Mouse (Mus musculus) neural tube, embryonic 12.5 days (tissue): ENCODE data around the gene Slc25a34. TPM values are rescaled to one million over a fixed set of nuclear protein-coding genes. Genes with fewer than 3 reads are reported as not detected.

Experiments
- ATAC-seq: fragments of 200-750 bp; cut with Nextera tagmentation; 2 replicates; pipeline ENCODE4 v1.8.0; 2017; ENCODE audit warnings: low read depth, mild to moderate bottlenecking, moderate TSS enrichment, moderate library complexity; ENCODE audit not compliant: low FRiP score
- H3K27ac ChIP-seq: fragments of 300-500 bp; sonication (generic); 2 replicates; pipeline ENCODE4 v1.5.1; 2016
- H3K27me3 ChIP-seq: fragments of 300-500 bp; sonication (generic); replicated peaks from 2 replicates; pipeline ENCODE4 v1.6.1; 2016; ENCODE audit warnings: mild to moderate bottlenecking
- H3K36me3 ChIP-seq: fragments of 300-500 bp; sonication (generic); 2 replicates; pipeline ENCODE4 v1.6.1; 2016; ENCODE audit warnings: mild to moderate bottlenecking
- H3K4me1 ChIP-seq: fragments of 300-500 bp; sonication (generic); 2 replicates; pipeline ENCODE4 v1.6.1; 2016
- H3K4me2 ChIP-seq: fragments of 300-500 bp; sonication (generic); replicated peaks from 2 replicates; pipeline ENCODE4 v1.6.1; 2016; ENCODE audit warnings: mild to moderate bottlenecking
- H3K4me3 ChIP-seq: fragments of 300-500 bp; sonication (generic); 2 replicates; pipeline ENCODE4 v1.5.1; 2016
- H3K9ac ChIP-seq: fragments of 300-500 bp; sonication (generic); 2 replicates; pipeline ENCODE4 v1.6.1; 2016; ENCODE audit warnings: mild to moderate bottlenecking
- H3K9me3 ChIP-seq: fragments of 300-500 bp; sonication (generic); 2 replicates; pipeline ENCODE4 v1.6.1; 2016; ENCODE audit warnings: mild to moderate bottlenecking
- WGBS: fragments of 180-500 bp; shearing (Covaris S2); methylation state at CpG from one replicate; pipeline ENCODE4 v1.1.7; 2016; 5-methylcytosine and 5-hydroxymethylcytosine counted together
- polyA plus RNA-seq: library from polyadenylated mRNA; unstranded; fragments of >200 nt; fragmentation: Nextera tagmentation; extraction: Ambion mirVana; gene quantifications from 2 replicates; pipeline ENCODE4 v1.2.1, GENCODE M21; 2016

Slc25a34 gene
- polyA plus RNA-seq, 1 experiment from 2014 or later: not detected

DNA sequence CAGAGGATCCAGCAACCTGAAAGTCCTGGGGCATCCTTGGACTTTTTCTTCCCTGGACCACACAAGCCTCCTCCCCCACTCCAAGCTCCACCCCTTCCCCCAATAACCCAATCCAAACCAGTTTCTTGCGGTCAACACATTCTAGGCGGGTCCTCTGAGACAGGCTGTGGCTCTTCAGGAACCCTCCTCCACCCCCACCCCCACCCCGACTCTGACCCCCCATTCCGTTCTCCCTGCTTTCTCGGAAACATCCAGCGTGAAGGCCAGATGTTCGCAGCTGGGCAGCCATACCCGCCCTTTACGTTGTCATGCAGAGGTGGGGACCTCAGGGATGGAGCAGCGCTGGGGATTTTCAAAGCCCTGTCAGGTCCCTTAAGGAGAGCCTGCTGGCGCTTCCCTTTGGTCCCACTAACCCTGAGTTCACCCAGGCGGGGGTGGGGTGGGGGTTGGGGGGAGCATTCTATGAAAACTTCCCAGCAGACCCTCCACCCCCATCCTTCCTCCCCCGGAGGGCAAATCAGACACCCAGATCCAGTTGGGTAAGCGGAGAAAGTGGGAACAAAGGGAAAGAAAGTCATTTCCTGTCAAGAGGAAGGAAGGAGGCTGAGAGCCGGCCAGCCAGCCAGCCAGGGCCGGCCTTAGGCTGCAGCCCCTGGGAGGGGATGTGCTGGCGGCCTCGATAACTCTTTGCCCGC lies 25.3 kb downstream of the Slc25a34 start:
- H3K4me2 ChIP-seq: peak overlapping the region; percentile 90
- peak overlapping the region; percentile 76 for H3K9ac ChIP-seq
- no peaks in the 10 kb centered on the region for H3K9me3 ChIP-seq
- WGBS: under 1% methylated on average over 19 of the region's 19 CpGs
- peaks cover 21% of the 10 kb centered on the region for H3K4me1 ChIP-seq
- no peak overlapping the region for H3K27ac ChIP-seq
- H3K4me3 ChIP-seq: peak overlapping the region; percentile 52
- no peaks in the 10 kb centered on the region for H3K36me3 ChIP-seq
- H3K27me3 ChIP-seq: peaks cover 13% of the 10 kb centered on the region
- ATAC-seq: no peak; the same call in 1 of the 2 replicates

GRCm38 (mm10) chr4:141596700-141597328 lies 26.8 kb downstream of the Slc25a34 start:
- H3K27ac ChIP-seq: no peak overlapping the region
- no peak overlapping the region for H3K9ac ChIP-seq
- H3K27me3 ChIP-seq: peaks cover 13% of the 10 kb centered on the region
- no peaks in the 10 kb centered on the region for H3K9me3 ChIP-seq
- ATAC-seq: no peak
- H3K36me3 ChIP-seq: 0 out of 2 replicates have a peak, but pooled peaks cover 4% of the 10 kb centered on the region
- no peak overlapping the region for H3K4me3 ChIP-seq
- WGBS: 86% methylated on average over 8 of the region's 8 CpGs
- peaks cover 21% of the 10 kb centered on the region for H3K4me1 ChIP-seq
- H3K4me2 ChIP-seq: no peak overlapping the region

DNA sequence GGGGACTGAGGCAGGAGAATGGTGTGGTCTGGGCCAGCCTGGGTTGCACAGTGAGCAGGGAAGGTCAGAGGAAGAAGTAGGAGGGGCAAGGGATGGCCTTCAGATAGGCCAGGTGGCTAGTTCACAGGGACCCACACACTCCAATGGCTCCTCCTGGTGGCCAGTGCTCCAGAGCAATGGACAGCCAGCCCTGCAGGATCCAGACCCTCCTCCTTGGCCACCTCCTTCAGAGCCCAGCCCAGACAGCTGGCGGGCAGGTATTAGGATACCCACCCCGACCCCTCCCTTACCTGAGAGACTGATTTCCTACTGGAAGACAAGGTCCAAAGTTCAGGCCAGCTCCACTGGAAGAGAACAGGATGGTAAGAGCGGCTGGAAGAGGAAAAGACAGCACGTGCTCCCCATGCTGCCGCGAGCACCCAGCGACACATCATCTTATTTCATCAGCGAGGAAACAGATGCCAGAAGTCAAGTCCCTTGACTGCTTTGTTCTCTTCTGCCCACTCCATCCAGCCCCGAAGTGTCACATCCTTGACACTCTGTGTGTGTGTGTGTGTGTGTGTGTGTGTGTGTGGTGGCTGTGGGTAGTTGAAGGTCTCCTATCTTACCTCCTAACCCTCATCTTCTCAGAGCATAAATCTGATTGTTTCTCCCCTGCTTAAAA lies 27.9 kb downstream of the Slc25a34 start:
- WGBS: 85% methylated on average over 9 of the region's 9 CpGs
- Histone ChIP-seq H3K27me3 (peaks cover 13% of the 10 kb centered on the region), H3K4me3 (no peak overlapping the region), H3K4me1 (peaks cover 21% of the 10 kb centered on the region), H3K36me3 (0 out of 2 replicates have a peak, but pooled peaks cover 4% of the 10 kb centered on the region), H3K9me3 (no peaks in the 10 kb centered on the region), H3K4me2 (no peak overlapping the region), H3K27ac (no peak overlapping the region), H3K9ac (no peak overlapping the region)
- no peak for ATAC-seq

DNA sequence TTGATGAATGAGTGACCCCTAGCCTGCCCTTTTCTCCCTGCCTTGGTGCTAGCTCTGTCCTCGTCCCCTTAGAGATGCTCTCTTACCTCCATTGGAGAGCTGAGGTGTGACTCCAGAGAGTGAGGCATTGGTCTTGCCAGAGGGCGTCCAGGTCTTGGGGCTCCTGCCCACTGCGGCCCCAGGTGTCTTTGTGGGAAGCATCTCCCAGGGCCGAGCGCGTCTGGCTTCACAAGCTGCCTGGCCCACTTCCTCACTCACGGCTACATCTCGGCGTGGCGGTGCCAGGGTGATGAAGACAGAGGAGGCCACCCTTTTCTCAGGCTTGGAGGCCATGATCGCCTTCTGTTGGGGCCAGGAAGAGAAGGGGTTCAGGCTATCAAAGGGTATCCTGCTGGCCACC lies 28.5 kb downstream of the Slc25a34 start:
- 0 out of 2 replicates have a peak, but pooled peaks cover 4% of the 10 kb centered on the region for H3K36me3 ChIP-seq
- WGBS: 93% methylated on average over 11 of the region's 11 CpGs
- H3K9ac ChIP-seq: no peak overlapping the region
- ATAC-seq: no peak
- no peak overlapping the region for H3K4me2 ChIP-seq
- no peak overlapping the region for H3K4me3 ChIP-seq
- no peak overlapping the region for H3K27ac ChIP-seq
- H3K27me3 ChIP-seq: peaks cover 7% of the 10 kb centered on the region
- H3K9me3 ChIP-seq: no peaks in the 10 kb centered on the region
- H3K4me1 ChIP-seq: peaks cover 21% of the 10 kb centered on the region

DNA sequence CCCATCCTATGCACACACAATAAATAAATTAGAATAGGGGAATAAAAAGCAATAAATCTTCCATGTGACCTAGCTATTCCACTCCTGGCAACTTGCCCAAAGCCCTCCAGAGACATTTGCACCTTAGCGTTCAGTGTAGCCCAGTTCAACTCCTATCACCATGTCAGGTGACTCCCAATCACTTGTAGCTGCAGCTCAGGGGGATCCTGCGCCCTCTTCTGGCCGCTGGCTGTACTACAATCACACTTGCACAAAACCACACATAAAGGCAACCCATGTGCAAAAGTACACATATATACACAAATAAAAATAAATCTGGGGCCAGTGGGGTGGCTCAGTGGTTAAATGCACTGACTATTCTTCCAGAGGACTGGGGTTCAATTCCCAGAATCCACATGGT lies 32.1 kb downstream of the Slc25a34 start:
- Histone ChIP-seq H3K4me3 (no peak overlapping the region), H3K4me1 (no peaks in the 10 kb centered on the region), H3K4me2 (no peak overlapping the region), H3K9me3 (no peaks in the 10 kb centered on the region), H3K27me3 (no peaks in the 10 kb centered on the region), H3K27ac (no peak overlapping the region), H3K9ac (no peak overlapping the region), H3K36me3 (peaks cover 9% of the 10 kb centered on the region; the same call in 1 of the 2 replicates)
- 34% methylated on average over 3 of the region's 3 CpGs for WGBS
- no peak for ATAC-seq

DNA sequence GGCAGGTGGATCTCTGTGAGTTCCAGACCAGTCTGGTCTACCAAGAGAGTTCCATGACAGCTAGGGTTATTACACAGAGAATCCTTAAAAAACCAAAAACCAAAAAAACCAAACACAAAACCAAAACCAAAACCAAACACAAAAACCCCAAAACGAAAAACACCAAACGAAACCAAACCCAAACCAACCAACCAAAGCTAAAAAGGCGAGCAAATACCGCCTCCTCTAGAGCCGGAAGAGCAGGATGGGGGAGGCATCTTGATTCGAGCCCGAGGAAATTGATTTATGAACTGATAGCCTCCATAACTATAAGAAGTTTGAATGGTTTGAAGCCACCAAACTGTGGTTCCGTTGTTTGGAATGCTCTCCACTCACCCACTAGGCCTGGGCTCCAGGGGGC lies 39.7 kb downstream of the Slc25a34 start:
- Histone ChIP-seq H3K4me1 (no peaks in the 10 kb centered on the region), H3K9me3 (no peaks in the 10 kb centered on the region), H3K27ac (no peak overlapping the region), H3K4me2 (no peak overlapping the region), H3K4me3 (no peak overlapping the region), H3K9ac (no peak overlapping the region), H3K36me3 (peaks cover 10% of the 10 kb centered on the region), H3K27me3 (no peaks in the 10 kb centered on the region)
- no peak for ATAC-seq
- 92% methylated on average over 8 of the region's 8 CpGs for WGBS

DNA sequence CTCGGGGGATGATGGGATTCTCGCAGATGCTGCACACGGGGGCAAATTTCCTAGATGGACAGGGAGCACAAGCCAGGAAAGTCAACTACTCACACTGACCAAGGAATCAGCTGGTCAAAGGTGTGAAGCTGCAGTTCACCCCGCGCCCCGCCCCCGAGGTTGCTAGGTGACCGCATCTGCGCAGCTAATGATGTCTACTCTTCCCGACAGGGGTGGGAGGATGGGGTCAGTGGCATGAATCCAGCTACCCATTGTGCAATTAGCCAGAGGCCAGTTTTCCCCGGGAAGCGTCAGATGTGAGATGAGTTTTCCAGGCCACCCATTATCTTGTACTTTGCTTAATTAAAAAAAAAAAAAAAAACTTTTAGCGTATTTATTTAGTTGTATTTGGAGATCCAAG lies 42.6 kb downstream of the Slc25a34 start:
- no peak overlapping the region for H3K4me2 ChIP-seq
- H3K4me3 ChIP-seq: no peak overlapping the region
- no peaks in the 10 kb centered on the region for H3K4me1 ChIP-seq
- H3K9me3 ChIP-seq: no peaks in the 10 kb centered on the region
- ATAC-seq: no peak
- no peak overlapping the region for H3K27ac ChIP-seq
- H3K9ac ChIP-seq: no peak overlapping the region
- peaks cover 14% of the 10 kb centered on the region for H3K36me3 ChIP-seq
- H3K27me3 ChIP-seq: no peaks in the 10 kb centered on the region
- WGBS: 85% methylated on average over 13 of the region's 13 CpGs

DNA sequence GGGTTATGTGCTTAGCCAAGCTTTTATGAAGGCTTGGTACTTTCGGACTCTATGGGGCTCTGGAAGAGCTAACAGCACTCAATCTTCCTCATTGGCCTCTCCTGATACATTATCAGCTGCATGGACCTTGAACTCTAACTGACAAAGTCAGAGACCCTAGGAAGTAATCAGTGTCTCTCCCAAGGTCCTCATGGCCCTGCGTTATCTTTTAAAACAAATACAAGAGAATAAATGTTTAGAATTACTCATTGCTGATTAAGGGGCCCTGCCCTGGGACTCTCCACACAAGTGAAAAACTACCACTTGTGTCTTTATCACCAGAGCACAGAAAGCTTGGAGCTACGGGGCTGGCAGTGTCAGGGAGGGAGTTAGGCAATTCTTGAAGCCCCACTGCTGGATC lies 44.8 kb downstream of the Slc25a34 start:
- no peak for ATAC-seq
- Histone ChIP-seq H3K27ac (no peak overlapping the region), H3K9me3 (no peaks in the 10 kb centered on the region), H3K9ac (no peak overlapping the region), H3K4me1 (no peaks in the 10 kb centered on the region), H3K4me2 (no peak overlapping the region), H3K27me3 (no peaks in the 10 kb centered on the region), H3K4me3 (no peak overlapping the region), H3K36me3 (peaks cover 9% of the 10 kb centered on the region; the same call in 1 of the 2 replicates)
- WGBS: 85% methylated on average over 3 of the region's 3 CpGs

GRCm38 (mm10) chr4:141576877-141577276 lies 46.7 kb downstream of the Slc25a34 start:
- Histone ChIP-seq H3K27me3 (no peaks in the 10 kb centered on the region), H3K27ac (no peak overlapping the region), H3K9me3 (no peaks in the 10 kb centered on the region), H3K4me2 (no peak overlapping the region), H3K9ac (no peak overlapping the region), H3K36me3 (peaks cover 9% of the 10 kb centered on the region; the same call in 1 of the 2 replicates), H3K4me1 (no peaks in the 10 kb centered on the region), H3K4me3 (no peak overlapping the region)
- 96% methylated on average over 7 of the region's 7 CpGs for WGBS
- no peak for ATAC-seq

DNA sequence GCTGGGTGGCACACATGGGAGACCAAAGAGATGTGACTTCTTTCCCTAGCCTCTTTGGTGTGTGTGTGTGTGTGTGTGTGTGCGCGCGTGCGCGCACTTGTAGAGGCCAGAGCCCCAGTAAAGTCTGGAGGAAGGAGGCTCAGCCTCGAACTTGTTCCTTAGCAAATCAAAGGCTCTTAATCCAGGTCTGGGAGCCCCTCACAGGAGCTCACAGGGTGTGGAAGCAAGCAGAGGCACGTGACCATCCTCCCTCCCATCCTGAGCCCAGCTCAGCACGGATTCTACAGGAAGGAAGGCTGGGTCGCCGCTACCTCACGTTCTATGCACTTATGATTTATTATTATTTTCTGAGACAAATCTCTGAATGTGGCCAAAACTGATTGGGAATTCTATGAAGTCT lies 47.2 kb downstream of the Slc25a34 start:
- no peak overlapping the region for H3K27ac ChIP-seq
- H3K4me2 ChIP-seq: no peak overlapping the region
- H3K9ac ChIP-seq: no peak overlapping the region
- no peaks in the 10 kb centered on the region for H3K4me1 ChIP-seq
- ATAC-seq: no peak
- no peak overlapping the region for H3K4me3 ChIP-seq
- 89% methylated on average over 11 of the region's 11 CpGs for WGBS
- H3K36me3 ChIP-seq: peaks cover 9% of the 10 kb centered on the region; the same call in 1 of the 2 replicates
- no peaks in the 10 kb centered on the region for H3K27me3 ChIP-seq
- no peaks in the 10 kb centered on the region for H3K9me3 ChIP-seq

DNA sequence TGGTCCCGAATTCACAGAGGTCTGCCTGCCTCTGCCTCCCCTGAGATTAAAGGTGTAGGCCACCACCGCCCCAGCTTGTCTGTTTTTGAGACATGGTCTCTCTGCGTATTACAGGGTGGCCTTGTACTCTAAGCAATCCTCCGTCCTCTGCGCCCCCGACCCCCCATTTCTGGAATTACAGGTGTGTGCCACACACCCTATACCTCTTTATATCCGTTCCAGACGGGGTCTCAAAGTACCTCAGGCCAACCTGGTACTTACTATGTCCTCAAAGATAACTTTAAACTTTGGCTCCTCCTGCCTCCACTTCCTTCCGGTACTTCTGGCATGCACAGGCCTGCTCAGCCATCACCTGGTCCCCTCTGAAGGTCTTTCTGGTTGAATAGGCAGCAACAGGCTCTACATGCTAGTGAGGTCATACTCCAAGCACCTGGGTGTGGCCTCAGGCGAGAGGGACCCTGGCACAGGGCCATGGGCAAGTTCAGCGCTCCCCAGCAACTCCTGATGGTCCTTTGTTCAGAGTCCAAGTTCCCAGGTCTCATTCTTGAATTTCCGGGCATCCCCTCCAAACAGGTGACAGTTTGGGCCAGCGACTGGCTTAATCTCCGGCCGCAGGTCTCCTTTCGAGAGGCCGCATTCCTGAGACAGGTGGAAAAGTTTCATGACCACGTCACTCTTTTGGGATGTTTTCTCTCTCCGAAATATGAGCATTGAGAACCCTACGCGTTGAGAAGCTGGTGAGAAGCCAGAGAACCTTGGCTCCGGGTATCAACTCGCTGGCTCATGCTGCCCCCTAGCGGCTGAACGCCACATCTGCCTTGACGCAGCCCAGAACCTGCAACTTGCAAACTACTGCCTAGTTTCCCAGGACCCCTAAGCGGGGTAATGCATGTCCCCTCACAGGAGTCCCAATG lies 48.6 kb downstream of the Slc25a34 start:
- Histone ChIP-seq H3K4me3 (no peak overlapping the region), H3K27ac (no peak overlapping the region), H3K9ac (no peak overlapping the region), H3K4me2 (no peak overlapping the region), H3K4me1 (no peaks in the 10 kb centered on the region), H3K36me3 (peaks cover 9% of the 10 kb centered on the region; the same call in 1 of the 2 replicates), H3K9me3 (no peaks in the 10 kb centered on the region), H3K27me3 (no peaks in the 10 kb centered on the region)
- peak; percentile 50; the same call in 1 of the 2 replicates for ATAC-seq
- 47% methylated on average over 27 of the region's 27 CpGs for WGBS
